Mouse (Mus musculus): ENCODE measurements around the gene Zswim7.
A peak's percentile ranks its signal among the peaks of the same experiment; 100 is the strongest.

The Zswim7 gene

DNA sequence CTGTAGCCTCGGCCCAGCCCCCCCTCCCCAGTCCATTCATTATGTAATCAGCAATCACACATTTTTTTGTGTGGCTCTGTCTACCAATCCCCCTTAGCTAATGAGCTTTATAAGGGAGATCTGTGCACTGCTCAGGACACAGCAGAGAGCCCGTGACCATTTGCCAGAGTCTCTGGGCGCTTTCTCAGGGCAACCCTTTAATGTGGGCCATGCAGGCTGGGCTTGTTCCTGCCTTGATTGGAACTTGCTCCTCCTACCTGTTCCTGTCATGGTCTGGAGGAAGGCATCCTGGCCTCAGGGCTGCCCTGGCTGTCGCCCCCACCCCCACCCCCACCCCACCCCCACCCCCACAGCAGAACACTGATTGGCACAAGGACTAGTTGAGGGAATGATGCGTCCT is 22.0 kb downstream of the Zswim7 start:
- no peak for DNase-seq (ENCODE audit: extremely low read depth, insufficient read length, low spot score)

DNA sequence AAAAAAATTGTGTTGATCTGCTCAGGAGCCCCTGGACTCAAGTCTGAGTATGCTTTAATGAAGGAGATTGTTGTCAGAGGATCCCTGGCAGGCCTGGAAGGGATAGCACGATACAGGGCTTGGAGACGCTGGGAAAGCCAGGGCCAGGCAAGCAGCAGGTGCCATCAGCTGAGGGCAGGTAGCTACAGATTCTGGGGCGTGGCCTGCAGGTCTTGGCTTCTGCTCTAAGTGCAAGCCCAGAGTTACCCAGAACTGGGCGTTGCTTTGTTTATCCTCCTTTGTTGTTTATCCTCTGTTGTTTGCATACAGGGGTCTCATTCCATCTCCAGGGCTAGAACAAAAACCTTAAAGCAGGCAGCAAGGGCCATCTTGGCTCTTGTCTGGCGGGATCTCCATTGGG is 27.8 kb downstream of the Zswim7 start:
- DNase-seq (ENCODE audit: extremely low read depth, insufficient read length, low spot score) = no peak

GRCm38 (mm10) chr11:62251047-62251446 is 30.1 kb downstream of the Zswim7 start:
- DNase-seq (ENCODE audit: extremely low read depth, insufficient read length, low spot score) = no peak

GRCm38 (mm10) chr11:62249266-62250037 is 31.7 kb downstream of the Zswim7 start:
- no peak for DNase-seq (ENCODE audit: extremely low read depth, insufficient read length, low spot score)

DNA sequence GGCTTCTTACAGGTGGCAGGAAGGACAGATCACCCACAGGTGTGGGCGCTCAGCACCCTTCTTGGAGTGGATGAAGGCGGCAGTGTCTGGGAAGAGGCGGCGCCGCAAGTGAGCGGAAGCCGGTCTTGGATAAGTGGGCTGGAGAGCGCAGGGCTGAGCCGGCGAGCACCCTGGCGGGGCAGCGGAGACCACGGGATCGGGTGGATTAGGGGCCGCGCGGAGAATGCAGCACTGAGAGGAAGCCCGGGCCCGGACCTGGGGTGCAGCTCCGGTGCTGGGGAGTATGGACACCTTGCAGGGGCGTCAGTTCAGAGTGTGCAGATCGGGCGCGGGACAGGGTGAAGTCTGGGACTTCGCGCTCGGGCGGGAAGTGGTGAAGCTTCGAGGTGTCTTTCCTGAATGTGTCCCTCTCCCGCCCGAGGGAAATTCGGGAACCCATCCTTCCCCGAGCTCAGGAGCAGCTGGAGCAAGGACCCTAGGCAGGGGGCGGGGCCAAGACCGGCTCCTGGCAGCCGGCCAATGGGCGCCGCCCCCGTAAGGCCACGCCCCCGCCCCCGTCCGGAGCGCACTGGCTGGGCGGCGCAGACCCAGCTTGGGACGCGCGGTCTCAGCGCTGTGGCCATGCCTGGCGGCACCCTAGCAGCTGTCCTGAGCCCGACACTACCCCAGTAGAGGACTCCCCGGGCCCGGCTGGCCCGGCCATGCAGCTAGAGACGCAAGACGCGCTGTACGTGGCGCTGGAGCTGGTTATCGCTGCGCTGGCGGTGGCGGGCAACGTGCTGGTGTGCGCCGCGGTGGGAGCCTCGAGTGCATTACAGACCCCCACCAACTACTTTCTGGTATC is 32.6 kb downstream of the Zswim7 start, which contains the start of gene Adora2b:
TSS of gene Adora2b (plus strand) at position 584 of the 844 bp plus-strand sequence.
- DNase-seq (ENCODE audit: extremely low read depth, insufficient read length, low spot score) = no peak

DNA sequence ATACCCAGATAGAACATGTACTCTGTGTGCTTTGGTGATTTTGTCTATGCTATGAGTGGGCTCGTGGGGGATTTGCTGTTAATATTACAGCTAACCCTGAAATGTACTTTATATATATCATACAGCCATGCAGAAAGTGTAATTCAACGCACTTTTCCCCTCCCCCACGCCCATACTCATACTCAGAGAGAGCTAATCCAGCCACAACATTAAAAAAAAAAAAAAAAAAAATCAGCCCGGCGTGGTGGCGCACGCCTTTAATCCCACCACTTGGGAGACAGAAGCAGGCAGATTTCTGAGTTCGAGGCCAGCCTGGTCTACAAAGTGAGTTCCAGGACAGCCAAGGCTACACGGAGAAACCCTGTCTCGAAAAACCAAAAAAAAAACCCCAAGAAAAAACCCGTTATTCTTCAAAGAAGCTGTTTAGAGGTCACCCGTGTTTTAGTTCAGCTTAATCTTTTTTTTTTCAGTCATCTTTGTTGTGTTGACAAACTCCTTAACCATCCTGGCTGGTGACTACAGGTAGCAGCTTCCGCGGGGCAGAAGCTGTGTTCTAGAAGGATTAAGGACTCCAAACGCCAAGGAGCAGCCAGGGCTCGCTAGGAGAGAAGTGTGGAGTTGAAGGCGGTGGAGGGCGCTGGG is 33.3 kb downstream of the Zswim7 start:
- no peak for DNase-seq (ENCODE audit: extremely low read depth, insufficient read length, low spot score)

GRCm38 (mm10) chr11:62244471-62244870 is 36.7 kb downstream of the Zswim7 start:
- peak; percentile 41 for DNase-seq (ENCODE audit: extremely low read depth, insufficient read length, low spot score)

DNA sequence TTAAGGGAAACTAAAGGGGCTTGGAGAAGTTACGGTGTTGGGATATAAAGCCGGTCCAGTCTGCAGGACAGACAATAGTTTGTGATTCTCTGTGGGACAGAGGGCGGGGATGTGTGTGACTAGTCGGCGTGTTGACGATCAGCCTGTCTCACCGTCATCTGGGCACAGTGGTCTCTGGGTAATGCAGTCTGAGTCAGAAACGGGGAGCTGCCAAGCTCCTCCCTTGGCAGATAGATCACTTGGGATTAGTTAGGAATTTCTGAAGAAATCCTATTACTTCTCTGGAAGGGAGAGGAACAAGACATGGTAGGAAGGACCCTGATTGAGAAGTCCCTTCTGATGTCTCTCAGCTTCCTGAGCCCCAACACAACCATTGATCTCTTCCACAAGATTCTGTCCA is 37.3 kb downstream of the Zswim7 start:
- DNase-seq (ENCODE audit: extremely low read depth, insufficient read length, low spot score) = peak; percentile 62

DNA sequence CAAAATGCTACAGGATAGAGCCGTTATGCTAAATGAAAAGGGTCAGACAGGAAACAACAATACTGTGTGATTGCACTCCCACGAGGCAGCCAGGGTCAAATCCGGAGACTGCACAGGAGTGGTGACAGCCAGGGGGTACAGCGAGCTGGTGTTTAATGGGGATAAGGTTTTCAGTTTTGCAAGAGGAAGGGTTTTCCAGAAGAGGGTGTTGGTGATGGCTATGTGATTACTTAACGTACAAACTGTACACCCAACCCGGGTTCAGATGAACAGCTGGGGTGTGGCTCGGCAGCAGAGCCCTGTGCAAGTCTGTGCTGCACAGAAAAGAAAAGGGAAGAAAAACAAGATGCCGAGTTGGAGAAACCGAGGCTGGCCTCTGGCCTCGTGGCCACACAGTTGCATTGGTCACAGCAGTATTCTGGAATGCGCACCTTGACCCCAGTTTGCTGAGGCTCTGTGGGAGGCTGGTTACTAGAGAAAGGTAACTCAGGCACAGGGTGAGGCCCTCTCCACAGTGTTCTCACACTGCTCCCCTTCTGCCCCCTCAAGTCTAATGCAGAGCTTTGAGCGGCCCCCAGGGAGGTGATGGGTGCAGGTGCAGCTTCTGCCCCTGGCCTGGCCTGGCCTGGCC is 40.4 kb downstream of the Zswim7 start:
- DNase-seq (ENCODE audit: extremely low read depth, insufficient read length, low spot score) = no peak

- no peak for DNase-seq (ENCODE audit: extremely low read depth, insufficient read length, low spot score)
Observed at GRCm38 (mm10) chr11:62224797-62225196, 56.4 kb downstream of the Zswim7 start.

- DNase-seq (ENCODE audit: extremely low read depth, insufficient read length, low spot score) = peak; percentile 62
Observed at GRCm38 (mm10) chr11:62223962-62224361, 57.2 kb downstream of the Zswim7 start.

DNA sequence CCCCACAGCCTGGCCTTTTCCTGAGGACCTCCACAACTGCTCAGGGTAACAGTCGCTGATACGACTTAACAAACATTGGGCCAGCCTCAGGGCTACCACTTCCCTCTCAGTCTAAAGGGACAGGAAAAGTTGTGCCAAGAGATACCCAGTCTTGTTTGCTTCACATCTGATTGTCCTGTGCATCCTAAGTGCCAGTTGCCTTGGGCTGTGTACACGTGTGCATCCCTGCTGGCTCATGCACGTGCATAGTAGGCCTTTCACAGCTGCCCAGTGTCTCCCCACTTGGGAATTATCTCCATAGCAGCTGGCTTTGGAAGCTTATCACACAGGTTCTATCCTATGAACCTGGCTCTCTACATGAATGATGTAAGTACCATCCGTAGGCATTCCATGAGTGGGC is 57.8 kb downstream of the Zswim7 start:
- no peak for DNase-seq (ENCODE audit: extremely low read depth, insufficient read length, low spot score)

DNA sequence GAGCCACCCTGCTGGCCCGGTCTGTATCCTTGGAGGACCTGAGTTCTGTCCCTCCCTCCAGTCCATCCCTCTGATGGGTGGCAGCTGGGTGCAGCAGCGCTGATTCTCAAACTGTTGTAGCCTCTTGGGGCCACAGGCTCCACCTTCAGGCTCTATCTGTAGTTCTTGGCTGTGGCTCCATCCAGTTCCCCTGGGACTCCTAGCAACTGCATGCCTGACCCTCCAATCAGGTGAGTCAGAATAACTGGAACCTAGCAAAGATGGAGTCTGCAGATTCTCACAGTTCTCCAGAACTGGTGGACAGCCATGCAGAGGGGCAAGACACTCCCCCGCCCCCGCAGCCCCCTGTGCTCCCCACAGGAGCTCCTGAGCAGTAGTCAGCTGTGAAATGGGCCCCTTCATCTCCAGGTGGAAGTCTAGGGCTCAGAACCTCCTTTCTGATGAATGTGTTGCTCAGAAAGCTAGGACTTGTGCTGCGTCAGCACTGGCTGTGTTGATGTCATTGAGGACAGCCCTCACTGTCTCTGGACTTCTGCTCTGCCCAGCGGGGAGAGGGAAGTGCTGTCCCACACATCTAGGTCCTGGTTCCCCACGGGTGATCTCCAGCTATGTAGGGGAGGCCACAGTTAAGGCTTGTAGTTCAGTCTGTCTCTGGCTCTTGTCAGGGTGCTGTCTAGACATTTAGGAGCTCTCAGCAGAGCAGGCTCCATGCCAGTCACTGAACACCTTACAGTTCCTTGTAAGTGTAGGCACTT is 60.2 kb downstream of the Zswim7 start:
- DNase-seq (ENCODE audit: extremely low read depth, insufficient read length, low spot score) = peak; percentile 88

DNA sequence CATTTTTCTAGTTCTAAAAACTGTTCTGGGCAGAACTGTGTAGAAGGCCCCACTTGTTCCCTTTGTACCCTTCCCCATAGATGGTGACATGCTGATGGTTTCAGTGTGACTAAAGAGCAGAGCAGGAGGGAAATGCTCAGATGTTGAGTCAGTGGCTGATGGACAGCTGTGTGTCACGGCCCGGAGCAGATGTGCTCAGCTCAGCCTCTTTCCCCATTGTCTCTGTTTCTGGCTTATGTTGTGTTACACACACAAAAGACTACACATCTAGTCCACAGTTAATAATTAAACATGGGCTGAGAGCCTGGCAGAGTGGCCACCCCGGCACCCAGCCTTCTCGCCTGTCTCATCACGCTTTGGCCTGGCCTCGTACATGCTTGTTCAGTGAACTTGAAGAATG is 63.4 kb downstream of the Zswim7 start:
- peak; percentile 57 for DNase-seq (ENCODE audit: extremely low read depth, insufficient read length, low spot score)
